Mouse (Mus musculus): Measurements from ENCODE around the gene Clpb.

The Clpb gene

DNA sequence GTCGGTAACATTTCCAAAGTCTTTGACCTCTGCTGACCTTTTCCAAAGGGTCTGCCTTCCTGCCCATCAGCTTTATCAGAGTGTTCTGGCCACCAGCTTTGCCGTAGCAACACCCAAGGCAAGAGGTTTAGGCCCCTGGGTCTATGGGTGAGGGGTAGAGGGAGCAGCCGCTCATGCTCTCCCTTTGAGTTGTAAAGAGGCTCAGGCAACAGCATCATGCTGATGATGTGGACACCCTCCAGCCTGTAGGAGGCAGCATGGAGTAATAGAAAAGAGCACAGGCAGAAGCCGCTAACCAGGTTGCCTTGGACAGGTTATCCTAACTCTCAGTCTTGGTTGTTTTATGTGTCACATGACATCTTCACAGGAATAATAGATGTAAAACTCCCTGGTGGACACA lies 61.6 kb downstream of the Clpb start:
- peak; percentile 5 for DNase-seq (ENCODE audit: low read depth, low spot score)

GRCm38 (mm10) chr7:101726980-101727379 lies 63.5 kb downstream of the Clpb start:
- no peak for DNase-seq (ENCODE audit: low read depth, low spot score)

DNA sequence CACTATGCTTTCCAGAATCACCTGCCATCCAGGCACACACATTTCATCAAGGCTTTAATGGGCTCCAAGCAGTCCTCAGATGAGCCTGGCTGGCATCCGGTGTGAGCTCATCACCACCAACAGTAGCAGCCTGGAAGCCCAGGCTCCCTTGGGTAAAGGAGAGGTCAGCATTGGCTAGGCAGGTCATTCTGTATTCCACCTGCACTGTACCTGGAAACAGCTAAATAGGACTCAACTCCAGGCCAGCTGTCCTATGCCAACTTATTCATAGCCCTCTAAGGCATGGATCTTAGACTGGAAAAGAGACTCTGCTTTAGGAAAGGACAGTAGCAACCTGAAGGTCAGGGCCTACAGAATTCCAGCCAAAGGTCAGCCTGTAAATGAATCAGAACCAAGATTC lies 68.7 kb downstream of the Clpb start:
- no peak for DNase-seq (ENCODE audit: low read depth, low spot score)

GRCm38 (mm10) chr7:101733042-101733441 lies 69.6 kb downstream of the Clpb start:
- no peak for DNase-seq (ENCODE audit: low read depth, low spot score)

GRCm38 (mm10) chr7:101735297-101735696 lies 71.9 kb downstream of the Clpb start:
- DNase-seq (ENCODE audit: low read depth, low spot score) = no peak

- no peak for DNase-seq (ENCODE audit: low read depth, low spot score)
Observed at GRCm38 (mm10) chr7:101737735-101738134, 74.3 kb downstream of the Clpb start.

GRCm38 (mm10) chr7:101739602-101740001 lies 76.2 kb downstream of the Clpb start:
- DNase-seq (ENCODE audit: low read depth, low spot score) = no peak

DNA sequence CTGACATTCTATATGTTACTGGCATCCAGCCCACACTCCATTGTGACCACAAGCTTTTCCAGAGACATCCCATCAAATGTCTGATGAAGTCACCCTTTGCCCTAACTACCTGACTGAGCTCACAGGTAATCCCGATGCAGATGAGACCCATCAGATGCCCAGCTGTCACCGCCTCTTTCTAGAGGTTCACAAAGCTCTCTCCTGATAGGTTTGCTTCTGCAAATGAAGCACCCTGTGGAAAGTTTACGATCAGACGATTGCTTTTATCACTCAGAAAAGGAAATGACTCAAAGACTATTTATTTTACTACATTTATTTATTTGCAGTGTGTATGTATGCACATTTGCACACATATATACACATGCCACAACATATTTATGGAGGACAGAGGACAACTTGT lies 80.1 kb downstream of the Clpb start:
- no peak for DNase-seq (ENCODE audit: low read depth, low spot score)

DNA sequence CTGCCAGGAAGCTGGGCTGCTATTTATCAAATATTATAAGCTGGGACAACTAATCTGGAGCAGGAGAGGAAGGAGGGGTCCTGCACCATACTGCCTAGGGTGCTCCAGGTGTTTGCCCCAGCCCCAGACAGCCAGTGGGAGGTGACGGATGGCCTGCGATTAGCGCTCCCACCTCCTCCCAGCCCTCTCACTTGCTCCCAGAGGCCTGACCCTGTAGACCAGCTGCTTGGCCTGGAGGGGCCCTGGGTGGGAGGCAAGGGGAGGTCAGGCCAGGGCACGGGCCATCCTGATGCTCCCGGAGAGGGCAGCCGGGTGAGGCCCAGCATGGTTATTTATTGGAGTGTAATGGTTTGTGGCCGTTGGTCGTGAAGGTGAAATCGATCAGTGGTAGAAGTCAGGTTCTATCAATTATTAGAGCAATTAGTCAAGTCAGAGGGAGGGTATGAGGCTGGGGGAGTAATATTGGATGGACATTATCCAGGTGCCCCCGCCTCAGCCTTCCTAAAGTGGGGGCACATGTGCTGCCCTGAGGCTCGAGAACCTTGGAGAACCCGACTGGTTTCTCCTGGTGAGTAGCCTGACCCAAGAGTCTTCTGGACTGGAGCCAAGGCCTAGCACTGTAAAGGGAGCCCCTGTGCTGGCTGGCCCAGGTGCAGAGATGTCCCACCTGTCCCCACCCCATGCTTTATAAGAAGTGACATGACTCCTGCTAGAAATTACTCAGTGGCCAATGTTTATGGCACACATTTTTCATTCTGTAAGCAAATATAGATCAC lies 83.3 kb downstream of the Clpb start:
- DNase-seq (ENCODE audit: low read depth, low spot score) = no peak

- DNase-seq (ENCODE audit: low read depth, low spot score) = no peak
Observed at GRCm38 (mm10) chr7:101750268-101750667, 86.8 kb downstream of the Clpb start.

- DNase-seq (ENCODE audit: low read depth, low spot score) = no peak
Observed at GRCm38 (mm10) chr7:101752346-101752745, 88.9 kb downstream of the Clpb start.

GRCm38 (mm10) chr7:101753492-101753891 lies 90.1 kb downstream of the Clpb start:
- DNase-seq (ENCODE audit: low read depth, low spot score) = no peak

DNA sequence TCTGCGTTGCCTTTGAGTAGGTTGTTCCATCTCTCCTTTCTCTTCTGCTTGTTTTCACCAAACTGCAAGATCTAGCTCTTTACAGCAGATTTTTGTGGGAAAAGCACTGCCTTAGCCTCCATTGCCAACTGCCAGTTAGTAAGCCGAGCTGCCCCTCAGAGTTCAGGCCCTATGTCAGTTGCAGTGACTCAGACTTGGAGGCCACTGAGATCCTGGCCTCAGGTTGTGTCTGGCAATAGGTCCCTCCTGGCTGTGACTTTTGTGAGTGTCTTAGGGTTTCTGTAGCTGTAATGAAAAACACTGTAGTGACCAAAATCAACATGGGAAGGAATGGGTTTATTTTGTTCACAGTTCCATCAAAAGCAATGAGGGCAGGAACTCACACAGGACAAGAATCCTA lies 91.0 kb downstream of the Clpb start:
- no peak for DNase-seq (ENCODE audit: low read depth, low spot score)

GRCm38 (mm10) chr7:101755301-101755700 lies 91.9 kb downstream of the Clpb start:
- DNase-seq (ENCODE audit: low read depth, low spot score) = no peak

DNA sequence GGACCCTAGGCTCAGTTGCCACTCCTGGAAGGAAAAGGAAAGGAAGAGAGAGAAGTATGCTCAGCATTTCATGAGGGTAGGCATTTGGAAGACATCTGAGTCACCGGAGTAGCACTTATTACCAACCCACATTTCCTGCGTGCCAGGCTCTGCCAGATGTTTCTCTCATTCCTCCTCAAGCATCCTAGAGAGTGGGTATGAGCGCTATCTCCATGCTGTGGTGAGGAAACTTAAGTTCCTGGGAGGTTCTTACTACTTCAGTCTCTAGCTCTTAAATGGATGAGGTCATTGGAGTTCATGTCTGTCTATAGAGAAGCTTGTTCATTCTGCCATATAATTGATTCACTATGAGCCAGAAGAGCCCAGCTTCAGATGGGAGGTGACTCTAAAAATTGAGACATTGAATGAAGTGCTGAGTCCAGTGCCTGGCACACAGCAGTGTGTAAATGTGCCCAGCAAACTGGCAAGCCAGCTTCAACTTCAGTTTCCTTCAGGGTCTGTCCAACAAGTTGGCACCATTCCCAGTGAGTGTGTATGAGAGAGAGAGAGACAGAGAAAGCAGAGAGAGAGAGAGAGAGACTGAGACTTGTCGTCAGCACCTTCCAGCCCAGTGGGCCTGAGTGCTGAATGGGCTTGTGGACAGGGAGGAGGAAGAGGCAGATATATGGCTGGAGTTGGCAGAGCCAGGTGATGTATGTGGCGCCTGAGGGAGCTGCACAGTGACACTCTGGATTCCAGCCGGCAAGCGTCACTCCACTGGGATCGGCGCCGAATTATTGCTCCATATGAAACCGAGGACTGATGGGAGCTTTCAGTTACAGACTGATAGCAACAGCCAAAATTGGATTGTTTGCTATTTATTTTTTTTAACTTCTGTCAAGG lies 98.7 kb downstream of the Clpb start:
- no peak for DNase-seq (ENCODE audit: low read depth, low spot score)

DNA sequence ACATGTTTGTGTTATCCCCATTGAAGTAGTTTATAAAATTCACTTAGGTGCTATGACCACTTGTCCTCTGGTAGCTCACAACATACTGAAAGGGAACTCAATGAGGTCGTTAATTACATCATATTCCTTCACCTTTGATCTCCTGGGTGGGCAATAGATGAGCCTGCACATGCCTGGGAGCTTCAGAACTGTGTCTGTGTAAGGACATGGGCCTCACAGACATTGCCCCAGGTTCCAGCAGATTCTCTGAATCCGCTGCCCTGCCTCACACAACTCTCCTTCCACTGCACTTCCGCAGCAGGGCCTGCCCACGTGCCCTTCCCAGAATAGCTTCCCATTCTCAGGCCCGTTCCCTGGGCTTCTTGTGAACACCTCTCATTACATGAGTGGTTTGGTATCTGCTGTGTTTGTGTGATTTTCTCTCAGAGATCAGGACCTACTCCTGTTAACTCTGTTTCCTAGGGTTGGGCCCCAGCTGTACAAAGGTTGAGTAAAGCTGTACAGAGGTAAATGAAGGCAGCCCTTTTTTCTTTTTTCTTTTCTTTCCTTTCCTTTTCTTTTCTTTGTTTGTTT lies 104.0 kb downstream of the Clpb start:
- DNase-seq (ENCODE audit: low read depth, low spot score) = no peak

DNA sequence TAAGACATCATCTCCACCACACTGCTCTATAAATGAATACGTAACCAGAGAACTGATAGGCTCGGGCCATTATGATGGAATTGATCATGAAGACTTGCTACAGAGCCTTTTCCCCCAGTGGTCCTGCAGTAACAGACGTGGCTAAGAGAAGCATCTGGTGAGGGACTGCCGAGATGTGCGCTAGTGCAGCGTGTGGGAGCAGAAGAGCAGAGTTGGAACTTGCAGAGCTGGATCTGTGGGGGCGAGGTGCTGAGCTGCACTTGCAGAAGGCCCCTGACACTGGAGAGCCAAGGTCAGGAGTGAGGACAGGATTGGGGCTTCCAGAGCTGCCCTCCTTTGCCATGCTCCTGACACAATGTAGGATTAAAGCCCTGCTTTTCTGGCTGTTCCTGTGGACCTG lies 106.6 kb downstream of the Clpb start:
- DNase-seq (ENCODE audit: low read depth, low spot score) = no peak

GRCm38 (mm10) chr7:101771604-101772003 lies 108.2 kb downstream of the Clpb start:
- DNase-seq (ENCODE audit: low read depth, low spot score) = no peak

DNA sequence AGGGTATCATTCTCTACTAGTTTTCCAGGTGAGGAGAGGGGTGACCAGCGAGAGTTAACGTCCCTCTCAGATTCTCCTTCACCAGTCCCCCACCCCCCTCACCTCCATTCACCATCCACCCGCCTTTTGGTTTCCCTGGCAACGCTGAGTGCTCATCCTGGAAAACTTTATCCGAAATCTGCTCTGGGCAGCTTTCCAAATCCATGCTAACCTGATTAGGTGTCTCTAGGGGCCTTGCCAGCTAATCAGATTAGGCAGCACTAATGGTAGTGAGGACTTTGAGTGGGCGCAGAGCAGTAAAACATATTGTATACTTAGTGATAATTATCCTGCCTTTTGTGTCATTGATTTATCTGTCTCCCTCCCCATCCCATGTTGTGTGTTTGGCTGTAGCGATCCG lies 109.3 kb downstream of the Clpb start:
- DNase-seq (ENCODE audit: low read depth, low spot score) = no peak

GRCm38 (mm10) chr7:101777053-101777452 lies 113.6 kb downstream of the Clpb start:
- no peak for DNase-seq (ENCODE audit: low read depth, low spot score)

DNA sequence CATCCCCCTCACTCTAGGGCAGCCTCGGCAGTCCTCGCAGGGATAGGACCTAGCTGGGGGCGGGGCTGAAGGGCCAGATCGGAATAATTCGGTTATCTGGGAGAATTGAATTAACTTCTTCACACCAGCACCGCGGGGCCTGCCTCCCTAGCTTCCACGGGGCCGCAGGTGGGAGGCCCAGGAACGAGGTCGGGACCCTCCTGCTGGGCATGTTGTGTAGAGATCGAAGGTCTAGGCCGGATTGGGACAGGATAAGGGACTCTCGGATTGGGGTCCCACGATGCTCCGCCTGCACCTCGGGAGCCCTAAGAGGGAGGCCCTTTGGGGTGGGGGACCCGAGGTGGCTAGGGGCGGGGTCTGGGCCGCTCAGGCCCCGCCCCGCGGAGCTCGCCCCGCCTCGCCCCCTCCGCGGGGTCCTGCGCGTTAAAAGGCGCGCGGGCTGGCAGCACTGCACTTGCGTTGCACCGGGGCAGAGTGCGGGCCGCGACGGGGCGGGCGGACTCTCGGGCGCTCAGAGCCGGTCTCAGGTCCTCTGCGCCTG lies 154.5 kb downstream of the Clpb start, which contains the start of gene Phox2a:
Phox2a (plus strand) TSS at position 453 of the 541 bp plus-strand sequence.
- no peak for DNase-seq (ENCODE audit: low read depth, low spot score)

Measured in WW6 (cell line).